Mouse (Mus musculus): Measurements from ENCODE around the gene Sectm1b. TPM values are rescaled to one million over a fixed set of nuclear protein-coding genes. Genes with fewer than 3 reads are reported as not detected.

The Sectm1b gene
- total RNA-seq, 4 experiments from 2014 or later: not detected

- no peak for DNase-seq (ENCODE audit: low spot score in 2 of 2)
Observed at GRCm38 (mm10) chr11:121027259-121027658, 36.1 kb downstream of the Sectm1b start.

- no peak for DNase-seq (ENCODE audit: low spot score in 2 of 2)
Observed at GRCm38 (mm10) chr11:121024163-121024562, 39.2 kb downstream of the Sectm1b start.

- no peak for DNase-seq (ENCODE audit: low spot score in 2 of 2)
Observed at GRCm38 (mm10) chr11:121019501-121019900, 43.9 kb downstream of the Sectm1b start.

GRCm38 (mm10) chr11:121017703-121018102, 45.7 kb downstream of the Sectm1b start:
- DNase-seq (ENCODE audit: low spot score in 2 of 2): peak in 1 of 2 experiments; percentile 37

- no peak for DNase-seq (ENCODE audit: low spot score in 2 of 2)
Observed at GRCm38 (mm10) chr11:121015472-121015871, 47.9 kb downstream of the Sectm1b start.

GRCm38 (mm10) chr11:121014896-121015300, 48.5 kb downstream of the Sectm1b start:
- DNase-seq (ENCODE audit: low spot score in 2 of 2): no peak

GRCm38 (mm10) chr11:121013656-121014055, 49.7 kb downstream of the Sectm1b start:
- no peak for DNase-seq (ENCODE audit: low spot score in 2 of 2)

- no peak for DNase-seq (ENCODE audit: low spot score in 2 of 2)
Observed at GRCm38 (mm10) chr11:121010044-121010755, 53.2 kb downstream of the Sectm1b start.

GRCm38 (mm10) chr11:121006184-121006583, 57.2 kb downstream of the Sectm1b start:
- DNase-seq (ENCODE audit: low spot score in 2 of 2): no peak

- DNase-seq (ENCODE audit: low spot score in 2 of 2): no peak
Observed at GRCm38 (mm10) chr11:121004281-121004680, 59.1 kb downstream of the Sectm1b start.

Other genes starting within 250 kb of the Sectm1b start
- 100 to 1,000 TPM; 187 to 227 (median 208) TPM for gene Fasn, start 239.0 kb downstream of the Sectm1b start, total RNA-seq (2022)
- gene Ccdc57, start 130.7 kb downstream of the Sectm1b start, total RNA-seq (2022): 10 to 100 TPM in 1 of 4 experiments, 1 to 10 TPM in 3; 9.0 to 10.0 (median 9.5) TPM
- gene Slc16a3, start 115.1 kb downstream of the Sectm1b start, total RNA-seq (2022): 10 to 100 TPM in 1 of 4 experiments, 1 to 10 TPM in 3; 2.1 to 11.0 (median 7.0) TPM
- gene Csnk1d, start 72.2 kb downstream of the Sectm1b start, total RNA-seq (2022): 100 to 1,000 TPM; 120 to 153 (median 134) TPM
- not detected for gene Cd7, start 24.2 kb downstream of the Sectm1b start, total RNA-seq (2022)
- not detected for gene Sectm1a, start 17.7 kb upstream of the Sectm1b start, total RNA-seq (2022)
- gene Tex19.2, start 55.1 kb upstream of the Sectm1b start, total RNA-seq (2022): not detected
- gene Tex19.1, start 82.6 kb upstream of the Sectm1b start, total RNA-seq (2022): not detected
- under 1 TPM; 0.22 to 0.45 (median 0.40) TPM for gene Uts2r, start 96.7 kb upstream of the Sectm1b start, total RNA-seq (2022)
- gene Hexdc, start 140.9 kb upstream of the Sectm1b start, total RNA-seq (2022): 10 to 100 TPM; 21.6 to 27.6 (median 26.1) TPM
- gene Ogfod3, start 141.1 kb upstream of the Sectm1b start, total RNA-seq (2022): 10 to 100 TPM in 1 of 4 experiments, 1 to 10 TPM in 3; 4.4 to 12.7 (median 7.1) TPM
- gene Cybc1, start 165.8 kb upstream of the Sectm1b start, total RNA-seq (2022): 10 to 100 TPM; 22.1 to 25.3 (median 24.3) TPM
- 10 to 100 TPM; 42.9 to 71.2 (median 51.7) TPM for gene Narf, start 173.7 kb upstream of the Sectm1b start, total RNA-seq (2022)
- gene Foxk2, start 196.4 kb upstream of the Sectm1b start, total RNA-seq (2022): 10 to 100 TPM; 65.3 to 83.7 (median 78.3) TPM

Data from layer of hippocampus, adult 8-10 months (tissue).